Mouse (Mus musculus): ENCODE data around the gene Gm47985. TPM values are rescaled to one million over a fixed set of nuclear protein-coding genes. Genes with fewer than 3 reads are reported as not detected.
"Not testable (repeated sequence)": the region's sequence is repeated elsewhere in the genome, so short reads cannot be mapped to it uniquely, and the experiment has no call there.

Gm47985 gene
- under 1 TPM in 1 of 2 experiments, not detected in 1; 0.16 TPM for total RNA-seq (2021)
- long read RNA-seq, experiment 1 = 0 reads
- long read RNA-seq, experiment 2 = 0 reads

GRCm38 (mm10) chr1:151182266-151182665 lies at the start of gene Gm47985:
Gm47985 (plus strand) TSS chr1:151182537.
- not testable (repeated sequence) for DNase-seq

GRCm38 (mm10) chr1:151132686-151133085 lies 49.7 kb upstream of the Gm47985 start:
- no peak for DNase-seq

- DNase-seq = no peak
Measured at GRCm38 (mm10) chr1:151138388-151138787, 43.9 kb upstream of the Gm47985 start.

GRCm38 (mm10) chr1:151140956-151141355 lies 41.4 kb upstream of the Gm47985 start:
- DNase-seq = no peak

GRCm38 (mm10) chr1:151144471-151145146 lies 37.7 kb upstream of the Gm47985 start:
- no peak for DNase-seq

GRCm38 (mm10) chr1:151147801-151148200 lies 34.5 kb upstream of the Gm47985 start:
- no peak for DNase-seq

GRCm38 (mm10) chr1:151150211-151150610 lies 32.1 kb upstream of the Gm47985 start:
- no peak for DNase-seq

- no peak for DNase-seq
Measured at GRCm38 (mm10) chr1:151151089-151151488, 31.2 kb upstream of the Gm47985 start.

- no peak for DNase-seq
Measured at GRCm38 (mm10) chr1:151153056-151153652, 29.2 kb upstream of the Gm47985 start.

- not testable (repeated sequence) for DNase-seq
Measured at GRCm38 (mm10) chr1:151154131-151154530, 28.2 kb upstream of the Gm47985 start.

- no peak for DNase-seq
Measured at GRCm38 (mm10) chr1:151156129-151156528, 26.2 kb upstream of the Gm47985 start.

GRCm38 (mm10) chr1:151156777-151157632 lies 25.3 kb upstream of the Gm47985 start:
- no peak for DNase-seq

GRCm38 (mm10) chr1:151157963-151158856 lies 24.1 kb upstream of the Gm47985 start:
- DNase-seq = no peak

- DNase-seq = no peak
Measured at GRCm38 (mm10) chr1:151158857-151159510, 23.4 kb upstream of the Gm47985 start.

- DNase-seq = no peak
Measured at GRCm38 (mm10) chr1:151166031-151166430, 16.3 kb upstream of the Gm47985 start.

- no peak for DNase-seq
Measured at GRCm38 (mm10) chr1:151167297-151168047, 14.9 kb upstream of the Gm47985 start.

- DNase-seq = no peak
Measured at GRCm38 (mm10) chr1:151168637-151169036, 13.7 kb upstream of the Gm47985 start.

- DNase-seq = no peak
Measured at GRCm38 (mm10) chr1:151171572-151172461, 10.5 kb upstream of the Gm47985 start.

All from gastrocnemius, postnatal 10 days (tissue).